Mouse (Mus musculus) megakaryocyte-erythroid progenitor cell, adult 5 weeks (primary cell): ENCODE data around the gene Cchcr1. TPM values are rescaled to one million over a fixed set of nuclear protein-coding genes. Genes with fewer than 3 reads are reported as not detected.

ENCODE experiments used
- polyA plus RNA-seq: library from polyadenylated mRNA; stranded (reverse); fragments of >175 nt; gene quantifications from 2 replicates; pipeline ENCODE4 v1.2.3, GENCODE M21; 2012

The Cchcr1 gene
- polyA plus RNA-seq, result 14.8 and 25.7 TPM in 2 replicates

DNA sequence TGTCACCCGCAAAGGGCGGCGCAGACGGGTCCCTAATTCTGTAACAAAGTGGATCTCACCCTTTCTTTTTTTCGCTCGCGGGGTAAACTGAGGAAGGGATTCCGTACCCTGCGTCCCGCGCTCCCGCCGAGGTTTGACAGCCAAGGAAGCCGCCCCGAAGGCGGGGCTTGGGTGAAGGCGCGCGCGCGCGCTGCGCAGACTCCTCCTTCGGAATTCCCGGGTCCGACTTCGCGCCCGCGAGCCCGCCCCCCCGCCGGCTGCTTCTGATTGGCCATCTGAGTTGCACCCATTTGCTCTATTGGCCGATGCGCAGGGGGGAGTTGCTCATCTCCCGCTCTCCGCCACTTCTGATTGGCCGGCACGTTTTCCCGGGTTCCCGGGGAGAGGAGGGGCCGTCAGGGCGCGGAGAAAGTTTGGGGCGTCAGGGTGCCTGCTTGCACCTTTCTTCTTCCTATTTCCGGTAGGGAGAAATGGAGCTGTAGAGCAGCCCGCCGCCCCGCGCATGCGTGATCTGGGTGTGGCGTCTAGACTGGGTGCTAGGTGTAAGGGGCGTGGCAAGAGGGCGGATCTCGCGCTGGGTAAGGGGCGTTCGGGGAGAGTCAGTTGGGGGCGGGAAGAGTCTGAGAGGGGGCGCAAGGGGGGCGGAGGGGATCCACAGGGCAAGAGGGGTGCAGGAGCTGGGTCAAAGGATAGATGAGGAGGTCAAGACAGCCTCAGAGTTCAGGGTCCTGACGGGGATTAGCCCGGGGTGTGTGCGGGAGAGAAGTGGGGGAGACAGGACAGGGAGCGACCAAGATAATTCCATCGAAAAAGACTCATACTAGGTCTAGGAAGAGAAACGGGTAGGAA, at the start of gene Cchcr1, which contains the start of gene Tcf19:
Gene Cchcr1, plus strand, starts transcription at position 449 of the 849 bp plus-strand sequence.
Gene Tcf19, minus strand, starts transcription at position 173 of the 849 bp plus-strand sequence.

DNA sequence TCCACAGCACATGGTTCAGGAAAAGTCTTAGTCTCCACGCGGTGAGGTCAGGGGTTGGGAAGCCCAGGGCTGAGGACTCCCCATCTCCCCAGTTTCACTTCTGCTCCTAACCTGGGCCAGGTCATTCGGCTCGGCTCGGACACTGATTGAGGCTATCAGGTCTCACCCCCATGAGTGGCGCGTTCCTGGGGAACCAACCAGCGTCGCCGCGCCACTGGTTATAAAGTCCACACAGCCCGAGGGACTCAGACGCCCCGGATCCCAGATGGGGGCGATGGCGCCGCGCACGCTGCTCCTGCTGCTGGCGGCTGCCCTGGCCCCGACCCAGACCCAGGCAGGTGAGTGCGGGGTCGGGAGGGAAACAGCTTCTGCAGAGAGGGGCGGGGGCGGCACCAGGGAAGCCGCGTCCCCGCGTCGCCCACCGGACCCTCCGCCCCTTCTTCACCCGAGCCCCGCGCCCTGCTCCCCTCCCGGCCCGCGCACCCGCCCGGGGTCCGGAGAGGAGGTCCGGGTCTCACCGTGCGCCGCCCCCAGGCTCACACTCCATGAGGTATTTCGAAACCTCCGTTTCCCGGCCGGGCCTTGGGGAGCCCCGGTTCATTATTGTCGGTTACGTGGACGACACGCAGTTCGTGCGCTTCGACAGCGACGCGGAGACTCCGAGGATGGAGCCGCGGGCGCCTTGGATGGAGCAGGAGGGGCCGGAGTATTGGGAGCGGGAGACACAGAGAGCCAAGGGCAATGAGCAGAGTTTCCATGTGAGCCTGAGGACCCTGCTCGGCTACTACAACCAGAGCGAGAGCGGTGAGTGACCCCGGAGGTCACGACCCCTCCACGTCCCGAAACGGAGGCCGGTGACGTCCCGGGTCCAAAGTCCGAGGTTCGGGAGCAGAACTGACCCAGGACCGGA, 46.8 kb upstream of the Cchcr1 start, which contains the start of gene H2-Q10:
Gene H2-Q10, plus strand, starts transcription at position 248 of the 910 bp plus-strand sequence.

DNA sequence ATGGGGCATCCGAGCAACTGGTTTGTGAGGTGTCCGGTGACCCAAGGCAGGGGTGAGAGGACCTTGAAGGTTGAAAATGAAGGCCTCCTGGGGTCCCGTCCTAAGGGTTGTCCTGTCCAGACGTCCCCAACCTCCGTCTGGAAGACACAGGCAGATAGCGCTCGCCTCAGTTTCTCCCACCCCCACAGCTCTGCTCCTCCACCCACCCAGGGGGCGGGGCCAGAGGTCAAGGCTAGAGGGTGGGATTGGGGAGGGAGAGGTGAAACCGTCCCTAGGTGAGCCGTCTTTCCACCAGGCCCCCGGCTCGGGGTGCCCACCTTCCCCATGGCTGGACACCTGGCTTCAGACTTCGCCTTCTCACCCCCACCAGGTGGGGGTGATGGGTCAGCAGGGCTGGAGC, 11.1 kb upstream of the Cchcr1 start, which contains the start of gene Pou5f1:
Gene Pou5f1, plus strand, starts transcription at position 243 of the 400 bp plus-strand sequence.

DNA sequence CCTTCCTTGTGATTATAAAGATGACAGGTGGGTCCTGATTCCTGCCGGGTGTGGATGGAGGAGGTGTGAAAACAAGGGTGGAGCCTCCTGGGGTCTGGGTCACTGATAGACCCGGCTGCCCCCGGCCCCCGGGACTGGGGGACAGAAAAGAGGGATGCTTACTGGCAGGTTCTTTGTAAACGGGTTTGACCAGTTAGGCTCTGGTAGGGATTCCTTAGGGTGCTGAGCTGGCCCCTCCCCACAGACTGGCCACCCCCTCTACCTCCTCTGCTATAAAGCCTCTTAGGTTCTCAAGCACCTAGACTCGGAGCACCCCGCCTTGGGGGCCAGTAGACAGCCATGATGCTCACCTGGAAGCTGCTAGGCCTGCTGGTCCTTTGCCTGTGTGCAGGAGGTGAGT, 16.0 kb downstream of the Cchcr1 start, which contains the start of gene Psors1c2:
Gene Psors1c2, plus strand, starts transcription at position 301 of the 400 bp plus-strand sequence.

DNA sequence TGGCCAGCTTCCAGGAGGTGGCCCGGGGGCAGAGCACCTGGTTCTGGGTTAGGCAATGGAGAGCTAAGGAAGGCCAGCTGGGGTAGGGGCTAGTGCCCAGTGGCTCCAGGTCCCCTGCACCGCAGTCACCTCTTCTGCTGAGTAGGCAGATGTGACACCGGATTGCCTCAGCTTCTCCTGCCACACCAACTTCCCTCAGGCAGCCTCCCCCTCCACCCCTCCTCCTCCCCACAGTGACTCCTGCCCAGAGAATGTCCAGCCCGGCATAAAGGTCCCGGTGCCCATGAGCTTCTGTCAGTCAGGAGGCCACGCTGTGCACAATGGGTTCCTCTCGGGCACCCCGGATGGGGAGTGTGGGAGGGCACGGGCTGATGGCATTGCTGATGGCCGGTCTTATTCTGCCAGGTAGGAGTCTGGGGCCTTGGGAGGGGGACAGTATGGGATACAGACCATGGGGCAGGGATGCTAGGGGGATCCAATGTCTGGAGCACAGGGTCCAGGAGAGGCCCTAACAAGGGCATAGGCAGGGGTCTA, 35.0 kb downstream of the Cchcr1 start, which contains the start of gene Cdsn:
Gene Cdsn, plus strand, starts transcription at position 248 of the 534 bp plus-strand sequence.

DNA sequence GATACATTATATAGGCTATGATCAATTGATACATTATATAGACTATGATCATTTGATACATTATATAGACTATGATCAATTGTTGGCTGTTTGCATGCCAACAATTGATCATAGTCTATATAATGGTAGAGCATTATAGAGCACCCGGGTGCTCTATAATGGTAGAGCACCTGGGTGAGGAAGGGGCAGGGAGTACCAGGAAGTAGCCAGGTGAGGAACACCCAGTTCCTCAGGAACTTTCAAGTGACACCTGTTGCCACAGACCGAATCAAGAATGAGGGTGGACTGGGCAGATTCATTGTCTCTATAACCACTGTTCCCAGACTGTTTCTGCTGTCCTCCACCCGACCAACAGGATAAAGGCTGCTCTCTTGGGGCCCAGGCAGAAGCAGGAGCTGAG, 50.2 kb downstream of the Cchcr1 start, which contains the start of gene 2300002M23Rik:
Gene 2300002M23Rik, plus strand, starts transcription at position 301 of the 400 bp plus-strand sequence.

Other genes with a start within 250 kb of the Cchcr1 start
- not detected in 2 replicates for gene H2-Q1, start 196.7 kb upstream of the Cchcr1 start, polyA plus RNA-seq
- not detected in 2 replicates for gene H2-Q2, start 174.9 kb upstream of the Cchcr1 start, polyA plus RNA-seq
- 178 and 252 TPM in 2 replicates for gene H2-Q4, start 137.5 kb upstream of the Cchcr1 start, polyA plus RNA-seq
- 207 and 337 TPM in 2 replicates for gene H2-Q6, start 92.2 kb upstream of the Cchcr1 start, polyA plus RNA-seq
- gene H2-Q7, start 77.9 kb upstream of the Cchcr1 start, polyA plus RNA-seq, result 180 and 308 TPM in 2 replicates
- 2.5 and 3.2 TPM in 2 replicates for gene H2-Q10, start 47.0 kb upstream of the Cchcr1 start, polyA plus RNA-seq
- not detected in 2 replicates for gene Pou5f1, start 11.1 kb upstream of the Cchcr1 start, polyA plus RNA-seq
- gene Tcf19, start 276 bp upstream of the Cchcr1 start, polyA plus RNA-seq, result 38.9 and 42.3 TPM in 2 replicates
- gene Psors1c2, start 16.1 kb downstream of the Cchcr1 start, polyA plus RNA-seq, result 0.57 and 0.73 TPM in 2 replicates
- not detected in 2 replicates for gene Cdsn, start 35.0 kb downstream of the Cchcr1 start, polyA plus RNA-seq
- gene 2300002M23Rik, start 50.4 kb downstream of the Cchcr1 start, polyA plus RNA-seq, result not detected in 2 replicates
- gene Sfta2, start 84.4 kb downstream of the Cchcr1 start, polyA plus RNA-seq, result not detected in 2 replicates
- not detected in 2 replicates for gene Gm9573, start 109.5 kb downstream of the Cchcr1 start, polyA plus RNA-seq
- not detected in 2 replicates for gene Mucl3, start 126.6 kb downstream of the Cchcr1 start, polyA plus RNA-seq
- gene Vars2, start 150.5 kb downstream of the Cchcr1 start, polyA plus RNA-seq, result 112 TPM in 2 replicates
- 41.9 and 44.9 TPM in 2 replicates for gene Gtf2h4, start 156.6 kb downstream of the Cchcr1 start, polyA plus RNA-seq
- gene Ddr1, start 187.5 kb downstream of the Cchcr1 start, polyA plus RNA-seq, result 0.49 and 0.79 TPM in 2 replicates